7 mouse cellular contexts compared by ENCODE assay signal in genomic region chr9:102354561-102354973, GRCm38 (mm10). TPM values are rescaled to one million over a fixed set of nuclear protein-coding genes. Genes with fewer than 3 reads are reported as not detected.
DNase-seq lines count a peak whose midpoint lies in the region; ATAC-seq lines count a peak whose summit lies in the region.

Gene Ephb1, minus strand, starts transcription at chr9:102354693.

- H3K27me3 ChIP-seq in intestine, embryonic 16.5 days (replicated peaks; ENCODE audit: control insufficient read depth, insufficient read depth, low read length): peaks cover 67% of the 10 kb centered on the region
- peaks cover 77% of the 10 kb centered on the region for H3K27me3 ChIP-seq in midbrain, embryonic 10.5 days (ENCODE audit: low read depth, poor library complexity, severe bottlenecking)

- WGBS in intestine, embryonic 16.5 days: 1% methylated on average over 22 of the region's 22 CpGs
- under 1% methylated on average over 22 of the region's 22 CpGs for WGBS in midbrain, embryonic 10.5 days

- intact Hi-C loops in left cerebral cortex, postnatal 25 days (cut with DNase I): loop anchor here (1.0 to 10.0 kb wide), 6 partner anchors 216 to 1102 kb away; partner anchors contain the start of gene Ppp2r3a

- no peaks in the 10 kb centered on the region for H3K36me3 ChIP-seq in intestine, embryonic 16.5 days (ENCODE audit: control insufficient read depth, insufficient read depth, low read length)
- no peaks in the 10 kb centered on the region for H3K36me3 ChIP-seq in midbrain, embryonic 10.5 days

- H3K9ac ChIP-seq in intestine, embryonic 16.5 days (ENCODE audit: low read depth, low read length): peak within 1 kb of the TSS; percentile 65

- peak; percentile 83 for DNase-seq in adrenal gland, postnatal 10 days
- DNase-seq in embryo, embryonic 9.5 days (ENCODE audit: extremely low spot score): peak; percentile 89
- DNase-seq in gastrocnemius, postnatal 4 days (ENCODE audit: low spot score in 2 of 2): peak; percentile 45 to 68
- DNase-seq in left cerebral cortex, postnatal 25 days (ENCODE audit: low spot score in 2 of 2): peak; percentile 88 to 98
- peak; percentile 88 for DNase-seq in midbrain, embryonic 10.5 days (ENCODE audit: low spot score)
- DNase-seq in skeletal muscle tissue, adult 2 months (ENCODE audit: low read depth, low spot score): peak; percentile 77

- peak within 1 kb of the TSS; percentile 56 for H3K4me3 ChIP-seq in intestine, embryonic 16.5 days (ENCODE audit: low read length)
- H3K4me3 ChIP-seq in midbrain, embryonic 10.5 days: peak within 1 kb of the TSS; percentile 83

- peak within 1 kb of the TSS; percentile 92 for H3K4me2 ChIP-seq in intestine, embryonic 16.5 days (ENCODE audit: low read depth, low read length)

- peak; percentile 95 for ATAC-seq in intestine, embryonic 16.5 days

- H3K9me3 ChIP-seq in intestine, embryonic 16.5 days (ENCODE audit: control insufficient read depth, low read length): no peaks in the 10 kb centered on the region
- H3K9me3 ChIP-seq in midbrain, embryonic 10.5 days (replicated peaks): no peaks in the 10 kb centered on the region

- H3K4me1 ChIP-seq in intestine, embryonic 16.5 days (ENCODE audit: control insufficient read depth, insufficient read depth, low read length): peaks cover 7% of the 10 kb centered on the region; the same call in 1 of the 2 replicates
- peaks cover 32% of the 10 kb centered on the region for H3K4me1 ChIP-seq in midbrain, embryonic 10.5 days

- no peak within 1 kb of the TSS for H3K27ac ChIP-seq in intestine, embryonic 16.5 days (ENCODE audit: low read length)
- H3K27ac ChIP-seq in midbrain, embryonic 10.5 days (replicated peaks): peak within 1 kb of the TSS; percentile 90

RNA-seq across cellular contexts. Expression of gene Ephb1, which starts in this region (rescaled TPM):
- total RNA-seq in adrenal gland, postnatal 10 days (2021): 1 to 10 TPM; 3.5 to 4.6 TPM
- 1 to 10 TPM; 4.9 to 5.4 TPM for total RNA-seq in gastrocnemius, postnatal 4 days (2021)
- 5.0 and 5.1 TPM in 2 replicates for polyA plus RNA-seq in intestine, embryonic 16.5 days (2015; fragmentation: Nextera tagmentation; extraction: Ambion mirVana)
- 10 to 100 TPM; 31.5 to 36.0 TPM for total RNA-seq in left cerebral cortex, postnatal 25 days (2021)
- 9.5 and 14.7 TPM in 2 replicates for polyA plus RNA-seq in midbrain, embryonic 10.5 days (2016; fragmentation: Nextera tagmentation; extraction: Ambion mirVana)

Comparison
In these comparisons a context has a peak if more than half of its experiments do, and no peak if none do; other contexts are left out.
1. RNA of gene Ephb1 (total RNA-seq): 31.5 to 36.0 TPM in left cerebral cortex, postnatal 25 days; 4.9 to 5.4 TPM in gastrocnemius, postnatal 4 days and 3.5 to 4.6 TPM in adrenal gland, postnatal 10 days; every median in the first group is over 4 times any median in the second.
2. Peak in every context shown above with its lines, with median percentiles within 50 percentile points of each other: DNase-seq.